Comparison of ENCODE assay signal across 8 mouse cellular contexts in the genomic region with DNA sequence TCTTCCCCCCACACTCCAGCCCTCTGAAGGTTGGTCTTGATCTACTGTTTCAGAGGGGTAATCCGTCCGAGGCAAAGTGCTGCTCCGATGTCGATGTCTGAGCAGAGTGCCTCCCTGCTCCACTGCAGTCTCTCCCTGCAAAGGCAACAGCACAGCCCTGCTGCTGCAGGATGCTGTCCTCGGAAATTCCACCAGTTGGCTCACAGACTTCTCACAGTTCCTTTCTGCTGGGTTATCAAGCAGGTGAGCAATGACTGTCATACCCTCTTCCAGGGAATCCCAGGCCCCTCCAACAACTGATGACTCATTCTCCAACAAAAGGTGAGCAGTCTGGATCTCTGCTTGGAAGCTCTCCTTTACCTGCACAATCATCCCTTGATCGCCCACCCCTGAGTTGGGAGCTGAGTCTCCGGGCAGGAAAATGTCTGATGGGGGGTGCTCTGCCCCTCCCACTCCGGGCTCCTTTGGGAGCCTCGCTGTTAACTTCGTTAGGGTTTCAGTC.
DNase-seq lines count a peak whose midpoint lies in the region; ATAC-seq and TF ChIP-seq lines count a peak whose summit lies in the region.

No protein-coding gene starts in this region.

- no peak for TF ChIP-seq CTCF in heart, adult 2 months (IDR thresholded peaks at IDR 0.05)
- TF ChIP-seq CTCF in small intestine, adult 2 months (IDR thresholded peaks at IDR 0.05; ENCODE audit: extremely low read depth, insufficient read length, insufficient replicate concordance, low read depth, low read length) = no peak

- intact Hi-C loops in heart, adult 2 months (cut with DNase I) = loop anchor here (5.0 kb wide), 1 partner anchor 220 kb away; no protein-coding TSS in a partner anchor
- intact Hi-C loops in heart, postnatal 10 days (cut with DNase I) = no loop called here
- intact Hi-C loops in left cerebral cortex, postnatal 14 days (cut with DNase I) = no loop called here

- peaks cover 18% of the 10 kb centered on the region for H3K4me1 ChIP-seq in heart, adult 2 months (ENCODE audit: control insufficient read depth, insufficient read depth, low read length)
- no peaks in the 10 kb centered on the region for H3K4me1 ChIP-seq in small intestine, adult 2 months (ENCODE audit: control insufficient read depth, insufficient read depth, insufficient read length, low read length)

- DNase-seq in heart, adult 2 months = no peak
- no peak for DNase-seq in heart, postnatal 10 days
- peak; percentile 51 for DNase-seq in right cerebral cortex, adult 18-20 months
- no peak for DNase-seq in right cerebral cortex, postnatal 36 days (ENCODE audit: low spot score in 2 of 2)
- DNase-seq in left cerebral cortex, postnatal 14 days (ENCODE audit: low spot score in 2 of 2) = peak; percentile 18 to 45
- no peak for DNase-seq in spleen, postnatal 10 days (ENCODE audit: low spot score in 2 of 2)

- WGBS in heart, adult 2 months = 45% methylated on average over 10 of the region's 10 CpGs
- WGBS in small intestine, adult 2 months = 64% methylated on average over 10 of the region's 10 CpGs

- ATAC-seq in megakaryocyte, adult 5-6 weeks (ENCODE audit: poor library complexity, severe bottlenecking) = no peak

- peak overlapping the region; percentile 0; the same call in 1 of the 2 replicates for H3K4me3 ChIP-seq in heart, adult 2 months
- peak overlapping the region; percentile 25; the same call in 1 of the 2 replicates for H3K4me3 ChIP-seq in small intestine, adult 2 months (ENCODE audit: low read depth, low read length)

- H3K79me2 ChIP-seq in heart, adult 2 months (replicated peaks; ENCODE audit: control insufficient read depth, insufficient read depth, low read length) = peaks cover 6% of the 10 kb centered on the region

- no peak for TF ChIP-seq EP300 in heart, adult 2 months (IDR thresholded peaks at IDR 0.05; ENCODE audit: insufficient read depth, low read depth, low read length)

- no peaks in the 10 kb centered on the region for H3K27me3 ChIP-seq in heart, adult 2 months (ENCODE audit: control insufficient read depth, insufficient read depth, low read length)
- H3K27me3 ChIP-seq in small intestine, adult 2 months (ENCODE audit: control insufficient read depth, insufficient read depth, low read length) = no peaks in the 10 kb centered on the region

- H3K9ac ChIP-seq in heart, adult 2 months (ENCODE audit: low read depth, low read length) = peak overlapping the region; percentile 39

- H3K27ac ChIP-seq in heart, adult 2 months = peak overlapping the region; percentile 50
- H3K27ac ChIP-seq in small intestine, adult 2 months (ENCODE audit: insufficient read depth, low read depth, low read length) = no peak overlapping the region

- peaks cover 13% of the 10 kb centered on the region for H3K36me3 ChIP-seq in heart, adult 2 months (ENCODE audit: control insufficient read depth, insufficient read depth, low read length)
- no peaks in the 10 kb centered on the region; the same call in 1 of the 2 replicates for H3K36me3 ChIP-seq in small intestine, adult 2 months (ENCODE audit: control insufficient read depth, insufficient read depth, low read length)

- TF ChIP-seq POLR2A in heart, adult 2 months (IDR thresholded peaks at IDR 0.05; ENCODE audit: insufficient read depth, low read depth, low read length) = no peak
- no peak for TF ChIP-seq POLR2A in small intestine, adult 2 months (IDR thresholded peaks at IDR 0.05; ENCODE audit: low read depth, low read length)

Comparison
In these comparisons a context has a peak if more than half of its experiments do, and no peak if none do; other contexts are left out.
1. DNase-seq: peak in right cerebral cortex, adult 18-20 months (single experiment) and left cerebral cortex, postnatal 14 days (2 of 2); none in heart, adult 2 months (0 of 2), heart, postnatal 10 days (0 of 2), right cerebral cortex, postnatal 36 days (0 of 2) and spleen, postnatal 10 days (0 of 2).